Mouse (Mus musculus) ES-E14 (cell line): Measurements from ENCODE around the gene Lmbr1l. TPM values are rescaled to one million over a fixed set of nuclear protein-coding genes. Genes with fewer than 3 reads are reported as not detected.

Experiments
- DNase-seq: peaks from one replicate; pipeline ENCODE4 v3.0.0-alpha.2; 2013; ENCODE audit warnings: low read depth, low spot score
- H3K27ac ChIP-seq: 2 replicates; pipeline ENCODE4 v1.5.1; 2012; ENCODE audit warnings: low read depth, mild to moderate bottlenecking, low read length, moderate library complexity, mixed read lengths; ENCODE audit not compliant: poor library complexity, insufficient read depth, severe bottlenecking
- H3K36me3 ChIP-seq: 2 replicates; pipeline ENCODE4 v1.6.1; 2012; ENCODE audit warnings: mild to moderate bottlenecking, low read length, moderate library complexity, mixed read lengths; ENCODE audit not compliant: control insufficient read depth, poor library complexity, insufficient read depth, severe bottlenecking
- H3K4me1 ChIP-seq, 2 experiments: fragments of 150-350 bp in 1 of 2; sonication (generic) in 1 of 2; 2 replicates each; pipeline ENCODE4 v1.6.1; 2012; ENCODE audit warnings: low read length in 2 of 2, mild to moderate bottlenecking in 1 of 2, mixed read lengths in 1 of 2; ENCODE audit not compliant: control insufficient read depth in 2 of 2, insufficient read depth in 2 of 2, poor library complexity in 1 of 2
- H3K4me3 ChIP-seq, 2 experiments: fragments of 150-350 bp in 1 of 2; sonication (generic) in 1 of 2; 2 replicates each; pipeline ENCODE4 v1.5.1; 2012; ENCODE audit warnings: low read length in 2 of 2, low read depth in 1 of 2, mild to moderate bottlenecking in 1 of 2, mixed read lengths in 1 of 2; ENCODE audit not compliant: insufficient read depth in 1 of 2, poor library complexity in 1 of 2, severe bottlenecking in 1 of 2
- H3K9ac ChIP-seq: 2 replicates; pipeline ENCODE4 v1.6.1; 2012; ENCODE audit warnings: low read depth, mild to moderate bottlenecking, low read length, mixed read lengths; ENCODE audit not compliant: poor library complexity, insufficient read depth, severe bottlenecking
- H3K9me3 ChIP-seq: fragments of 150-350 bp; sonication (generic); 2 replicates; pipeline ENCODE4 v1.6.1; 2012; ENCODE audit warnings: low read depth, mild to moderate bottlenecking, low read length; ENCODE audit not compliant: control insufficient read depth, insufficient read depth
- CHD2 ChIP-seq: IDR thresholded peaks from 2 replicates; pipeline ENCODE4 v1.6.1; 2014; ENCODE audit warnings: mild to moderate bottlenecking, low read depth, low read length, inconsistent platforms
- HCFC1 ChIP-seq: IDR thresholded peaks from 2 replicates; pipeline ENCODE4 v1.6.1; 2012; ENCODE audit warnings: low read length, inconsistent platforms, borderline replicate concordance; ENCODE audit not compliant: insufficient read depth
- MAFK ChIP-seq: IDR thresholded peaks from 2 replicates; pipeline ENCODE4 v1.6.1; 2014; ENCODE audit warnings: mild to moderate bottlenecking, low read depth, low read length, inconsistent platforms; ENCODE audit not compliant: insufficient read depth
- ZC3H11A ChIP-seq: IDR thresholded peaks from 2 replicates; pipeline ENCODE4 v1.6.1; 2012; ENCODE audit warnings: low read depth, mild to moderate bottlenecking, inconsistent platforms, low read length, borderline replicate concordance
- ZNF384 ChIP-seq: IDR thresholded peaks from 2 replicates; pipeline ENCODE4 v1.6.1; 2012; ENCODE audit warnings: low read depth, low read length, inconsistent platforms
- in situ Hi-C, 2 experiments: fragments of 600-800 bp; cut with MboI; formaldehyde crosslinking; loops; one replicate each; pipeline ENCODE4 v1.15.1; 2025; ENCODE audit warnings: low sequenced_read_pairs in 2 of 2, inconsistent platforms in 1 of 2; ENCODE audit not compliant: unreplicated experiment in 2 of 2
- total RNA-seq: library from RNA; depleted of rRNA; stranded (reverse); fragments of 300-350 nt; gene quantifications from 2 replicates; pipeline ENCODE4 v1.2.3, GENCODE M21; 2012; rRNA removed

Lmbr1l gene
- 55.1 and 73.3 TPM in 2 replicates for total RNA-seq

GRCm38 (mm10) chr15:98917538-98918498 is at the start of gene Lmbr1l:
Gene Lmbr1l (minus strand): TSS chr15:98918231.
- in situ Hi-C loops: no loop called here
- TF ChIP-seq CHD2: no peak
- no peak for TF ChIP-seq ZC3H11A
- no peak for TF ChIP-seq HCFC1
- no peak for TF ChIP-seq MAFK
- TF ChIP-seq ZNF384: no peak
- H3K27ac ChIP-seq: peak within 1 kb of the TSS; percentile 80

GRCm38 (mm10) chr15:98959531-98959930 is 41.5 kb upstream of the Lmbr1l start:
- in situ Hi-C loops: no loop called here
- H3K4me1 ChIP-seq: 0 out of 4 replicates have a peak, but pooled peaks cover 0 to 2% of the 10 kb centered on the region in 2 experiments

More at GRCm38 (mm10) chr15:98917538-98918498, at the start of gene Lmbr1l:
- Histone ChIP-seq H3K36me3 (peaks cover 5% of the 10 kb centered on the region; the same call in 1 of the 2 replicates), H3K9me3 (no peaks in the 10 kb centered on the region), H3K4me3 (peak within 1 kb of the TSS; percentile 95 to 99), H3K4me1 (peaks cover 3 to 13% of the 10 kb centered on the region in 2 experiments; a peak in 1 of 4 replicates), H3K9ac (peak within 1 kb of the TSS; percentile 88)
- peak; percentile 97 for DNase-seq

DNA sequence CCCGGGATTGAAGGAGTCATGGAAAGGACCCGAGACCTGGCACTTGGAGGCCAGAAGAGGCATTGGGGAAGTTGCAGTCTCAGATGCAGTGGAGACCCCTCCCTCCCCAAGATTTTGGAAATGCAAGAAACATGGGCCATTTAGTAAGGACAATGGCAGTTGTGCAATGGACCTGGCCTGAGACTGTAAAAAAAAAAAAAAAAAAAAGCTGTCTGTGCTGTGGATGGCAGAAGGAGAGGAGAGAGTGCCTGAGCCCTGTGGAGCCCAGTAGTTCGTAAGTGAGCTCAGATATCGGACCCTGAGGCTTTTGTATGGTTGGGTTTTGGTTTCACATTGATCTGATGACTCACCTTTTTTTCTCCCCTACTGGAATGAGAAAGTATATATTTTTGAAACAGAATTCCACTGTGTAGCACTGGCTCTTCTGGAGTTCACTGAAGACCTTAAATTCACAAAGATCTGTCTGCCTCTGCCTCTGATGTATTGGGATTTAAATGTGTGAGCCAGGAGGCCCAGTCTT is 40.9 kb upstream of the Lmbr1l start:
- Histone ChIP-seq H3K4me1 (peaks cover 0 to 3% of the 10 kb centered on the region in 2 experiments; a peak in 1 of 4 replicates), H3K27ac (no peak overlapping the region), H3K9ac (no peak overlapping the region), H3K36me3 (no peaks in the 10 kb centered on the region), H3K9me3 (no peaks in the 10 kb centered on the region), H3K4me3 (no peak overlapping the region)
- DNase-seq: no peak
- TF ChIP-seq ZC3H11A (no peak), ZNF384 (no peak), CHD2 (no peak), HCFC1 (no peak), MAFK (no peak)
- in situ Hi-C loops: no loop called here

More at GRCm38 (mm10) chr15:98959531-98959930, 41.5 kb upstream of the Lmbr1l start:
- Histone ChIP-seq H3K9me3 (no peaks in the 10 kb centered on the region), H3K27ac (no peak overlapping the region), H3K9ac (no peak overlapping the region), H3K4me3 (no peak overlapping the region), H3K36me3 (no peaks in the 10 kb centered on the region)
- DNase-seq: no peak
- TF ChIP-seq MAFK: no peak
- no peak for TF ChIP-seq CHD2
- TF ChIP-seq HCFC1: no peak
- no peak for TF ChIP-seq ZNF384
- no peak for TF ChIP-seq ZC3H11A

- H3K36me3 ChIP-seq: no peaks in the 10 kb centered on the region
- no peaks in the 10 kb centered on the region for H3K9me3 ChIP-seq
- TF ChIP-seq HCFC1: no peak
- TF ChIP-seq ZC3H11A: no peak
- no peak for TF ChIP-seq CHD2
- TF ChIP-seq ZNF384: no peak
- TF ChIP-seq MAFK: no peak
- DNase-seq: no peak
- peaks cover 2 to 4% of the 10 kb centered on the region in 2 experiments; a peak in 2 of 4 replicates for H3K4me1 ChIP-seq
- in situ Hi-C loops: no loop called here
- H3K27ac ChIP-seq: no peak overlapping the region
- H3K9ac ChIP-seq: no peak overlapping the region
- H3K4me3 ChIP-seq: no peak overlapping the region
These were observed 39.4 kb upstream of the Lmbr1l start for GRCm38 (mm10) chr15:98957475-98957874.
